Mouse (Mus musculus) cerebellum, adult 2 months (tissue): Measurements from ENCODE around the gene Prkag2. TPM values are rescaled to one million over a fixed set of nuclear protein-coding genes. Genes with fewer than 3 reads are reported as not detected.

Experiments
- DNase-seq, 2 experiments: peaks; one replicate each; pipeline ENCODE4 v3.0.0; 2021
- H3K27ac ChIP-seq: fragments of 200-500 bp; 2 replicates; pipeline ENCODE4 v1.5.1; 2012; ENCODE audit warnings: low read length, control low read depth, inconsistent platforms; ENCODE audit not compliant: insufficient read depth
- H3K27me3 ChIP-seq: fragments of 200-500 bp; 2 replicates; pipeline ENCODE4 v1.6.1; 2012; ENCODE audit warnings: inconsistent platforms, mild to moderate bottlenecking, low read length, moderate library complexity; ENCODE audit not compliant: control insufficient read depth, insufficient read depth
- H3K4me1 ChIP-seq: fragments of 200-500 bp; 2 replicates; pipeline ENCODE4 v1.6.1; 2011; ENCODE audit warnings: low read length; ENCODE audit not compliant: control insufficient read depth, insufficient read depth
- H3K4me3 ChIP-seq: fragments of 200-500 bp; replicated peaks from 2 replicates; pipeline ENCODE3; 2011; ENCODE audit warnings: mild to moderate bottlenecking, low read depth, low read length, control low read depth; ENCODE audit not compliant: insufficient read depth
- CTCF ChIP-seq: fragments of 200-500 bp; IDR thresholded peaks from 2 replicates; pipeline ENCODE4 v1.5.1; 2011; ENCODE audit warnings: low read depth, mild to moderate bottlenecking, control low read depth, low read length, moderate library complexity, borderline replicate concordance; ENCODE audit not compliant: insufficient read depth
- POLR2A ChIP-seq: fragments of 200-500 bp; IDR thresholded peaks from 2 replicates; pipeline ENCODE4 v1.6.1; 2011; ENCODE audit warnings: low read length, control low read depth, borderline replicate concordance; ENCODE audit not compliant: insufficient read depth
- WGBS: fragments of 180-500 bp; shearing (Covaris S2); methylation state at CpG from one replicate; pipeline ENCODE4 v1.1.7; 2018; 5-methylcytosine and 5-hydroxymethylcytosine counted together
- polyA plus RNA-seq: library from polyadenylated mRNA; depleted of rRNA; stranded (reverse); fragments of >200 nt; gene quantifications from 2 replicates; pipeline ENCODE4 v1.2.3, GENCODE M21; 2012

Gene Prkag2
- polyA plus RNA-seq, 1 experiment, result 92.0 TPM

DNA sequence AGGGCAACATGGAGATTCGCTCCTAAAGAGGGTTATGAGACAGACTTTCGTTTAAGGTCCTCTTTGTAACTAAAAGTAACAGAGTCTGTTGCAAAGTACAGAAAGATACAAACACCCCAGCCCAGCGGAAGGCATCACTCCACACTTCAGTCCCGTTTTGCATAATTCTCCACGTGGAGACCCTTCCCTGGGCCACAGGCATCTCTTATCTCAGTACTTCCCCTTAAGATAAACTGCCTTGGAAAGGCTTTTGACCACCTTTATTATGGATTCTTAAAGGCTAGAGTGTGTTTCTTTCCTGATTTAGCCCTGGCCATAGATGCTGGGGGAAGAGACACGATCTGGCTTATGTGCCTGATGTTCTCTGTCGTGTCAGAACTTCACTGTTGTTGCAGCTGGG is 59.5 kb downstream of the Prkag2 start:
- WGBS, result 77% methylated on average over 7 of the region's 7 CpGs
- H3K4me3 ChIP-seq, result no peak overlapping the region
- no peaks in the 10 kb centered on the region for H3K27me3 ChIP-seq
- TF ChIP-seq CTCF (no peak), POLR2A (no peak)
- no peak overlapping the region for H3K27ac ChIP-seq
- H3K4me1 ChIP-seq, result peaks cover 5% of the 10 kb centered on the region; the same call in 1 of the 2 replicates
- no peak for DNase-seq

DNA sequence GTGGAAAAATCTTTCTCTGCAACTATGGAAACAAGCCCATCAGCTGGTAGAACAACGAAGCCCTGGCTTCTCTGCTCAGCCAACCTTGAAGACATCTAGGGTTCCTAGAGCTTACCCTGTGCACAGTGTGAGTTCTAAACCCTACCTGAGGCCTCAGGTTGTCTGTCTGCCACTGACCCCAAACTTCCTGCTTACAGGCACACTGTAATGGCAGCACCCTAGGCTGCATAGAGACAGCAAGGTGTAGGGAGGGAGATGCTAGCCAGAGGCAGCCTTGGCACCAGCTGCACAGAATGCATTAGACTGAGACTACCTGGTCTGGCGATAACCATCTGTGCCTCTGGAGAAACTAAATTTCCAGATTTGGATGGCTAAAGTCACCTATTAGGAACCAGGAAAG is 61.6 kb downstream of the Prkag2 start:
- no peak for DNase-seq
- H3K4me3 ChIP-seq, result no peak overlapping the region
- 85% methylated on average over 2 of the region's 2 CpGs for WGBS
- H3K4me1 ChIP-seq, result peaks cover 5% of the 10 kb centered on the region; the same call in 1 of the 2 replicates
- H3K27ac ChIP-seq, result no peak overlapping the region
- no peaks in the 10 kb centered on the region for H3K27me3 ChIP-seq
- TF ChIP-seq POLR2A (no peak), CTCF (no peak)

DNA sequence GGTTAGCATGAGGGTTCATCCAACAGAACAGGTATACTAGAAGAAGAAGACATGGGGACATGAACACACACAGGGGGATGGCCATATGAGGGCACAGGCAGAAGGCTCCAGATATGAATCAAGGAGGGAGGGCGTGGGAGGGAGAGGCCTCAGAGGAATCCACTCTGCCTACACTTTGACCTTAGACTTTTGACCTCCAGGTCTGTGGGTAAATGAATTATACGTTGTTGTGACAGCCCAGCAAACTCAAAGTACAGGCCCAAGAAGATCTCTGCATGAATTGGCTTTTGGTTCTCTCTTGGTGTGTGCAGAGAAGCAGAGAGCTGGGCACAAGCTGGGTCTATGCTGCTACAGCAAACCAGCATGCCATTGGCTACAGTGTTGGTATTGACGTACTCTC is 65.1 kb downstream of the Prkag2 start:
- Histone ChIP-seq H3K4me3 (no peak overlapping the region), H3K27ac (no peak overlapping the region), H3K4me1 (peaks cover 16% of the 10 kb centered on the region), H3K27me3 (no peaks in the 10 kb centered on the region)
- TF ChIP-seq CTCF, result no peak
- 88% methylated on average over 3 of the region's 3 CpGs for WGBS
- DNase-seq, result no peak

DNA sequence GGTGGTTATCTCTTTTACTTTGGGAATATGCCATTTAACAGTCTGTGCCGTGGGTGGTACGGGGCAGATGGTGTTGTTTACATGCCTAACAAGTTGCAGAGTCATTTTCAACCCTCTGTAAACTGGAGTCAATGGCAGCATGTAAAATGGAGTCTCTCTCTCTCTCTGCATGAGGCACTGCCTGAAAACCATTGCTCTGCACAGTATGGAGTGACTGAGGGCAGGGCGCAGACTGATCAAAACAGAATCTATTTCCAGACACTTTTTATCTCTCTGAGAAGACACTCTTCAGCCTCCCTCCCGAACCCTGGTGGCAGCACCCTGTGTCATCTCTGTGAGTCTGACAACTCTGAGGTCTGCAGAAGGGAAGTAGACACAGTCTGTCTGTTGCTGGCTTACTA is 69.0 kb downstream of the Prkag2 start:
- H3K4me3 ChIP-seq, result no peak overlapping the region
- H3K4me1 ChIP-seq, result peaks cover 14% of the 10 kb centered on the region
- H3K27me3 ChIP-seq, result no peaks in the 10 kb centered on the region
- TF ChIP-seq CTCF (no peak), POLR2A (no peak)
- DNase-seq, result peak in 1 of 2 experiments; percentile 31
- H3K27ac ChIP-seq, result no peak overlapping the region
- 26% methylated on average over 4 of the region's 4 CpGs for WGBS

DNA sequence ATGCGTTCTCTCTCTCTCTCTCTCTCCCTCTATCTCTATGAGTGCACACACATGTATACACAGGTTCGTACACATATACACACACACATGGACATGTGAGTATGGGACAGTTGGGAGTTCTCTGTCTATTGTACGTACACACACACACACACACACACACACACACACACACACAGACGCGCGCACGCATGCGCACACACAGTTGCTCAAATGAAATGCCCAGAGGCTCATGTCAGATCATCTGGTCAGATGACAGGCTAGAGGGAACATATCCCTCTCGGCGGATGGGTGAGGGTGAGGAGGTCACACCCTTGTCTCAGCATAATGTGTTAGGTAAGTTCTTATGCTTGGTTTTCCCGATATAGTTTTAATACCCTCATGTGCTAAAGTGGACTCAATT is 69.4 kb downstream of the Prkag2 start:
- TF ChIP-seq POLR2A (no peak), CTCF (no peak)
- no peak for DNase-seq
- 84% methylated on average over 11 of the region's 11 CpGs for WGBS
- H3K4me3 ChIP-seq, result no peak overlapping the region
- H3K27ac ChIP-seq, result no peak overlapping the region
- H3K4me1 ChIP-seq, result peaks cover 14% of the 10 kb centered on the region
- H3K27me3 ChIP-seq, result no peaks in the 10 kb centered on the region

DNA sequence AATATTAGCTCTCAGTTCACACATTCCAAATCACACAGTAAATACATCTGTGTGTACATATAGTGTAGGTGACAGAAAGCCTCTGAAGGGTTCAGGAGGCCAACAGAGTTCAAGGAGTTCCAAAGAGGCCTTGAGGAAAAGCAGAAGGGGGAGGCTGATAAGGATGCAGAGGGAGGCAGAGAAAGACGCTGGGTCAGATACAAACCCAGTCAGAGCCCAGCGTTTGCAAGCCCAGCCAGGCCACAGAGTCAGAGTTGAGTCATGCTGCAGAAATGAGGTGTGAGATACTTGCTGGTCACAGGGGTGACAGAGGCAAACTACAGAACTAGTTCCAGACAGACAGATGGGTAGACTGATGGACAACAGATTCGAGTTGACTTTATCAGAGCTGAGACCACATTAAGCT is 70.2 kb downstream of the Prkag2 start:
- Histone ChIP-seq H3K27me3 (no peaks in the 10 kb centered on the region), H3K27ac (no peak overlapping the region), H3K4me3 (no peak overlapping the region), H3K4me1 (peaks cover 16% of the 10 kb centered on the region)
- DNase-seq, result no peak
- WGBS, result 66% methylated on average over 3 of the region's 3 CpGs
- TF ChIP-seq POLR2A (no peak), CTCF (no peak)

DNA sequence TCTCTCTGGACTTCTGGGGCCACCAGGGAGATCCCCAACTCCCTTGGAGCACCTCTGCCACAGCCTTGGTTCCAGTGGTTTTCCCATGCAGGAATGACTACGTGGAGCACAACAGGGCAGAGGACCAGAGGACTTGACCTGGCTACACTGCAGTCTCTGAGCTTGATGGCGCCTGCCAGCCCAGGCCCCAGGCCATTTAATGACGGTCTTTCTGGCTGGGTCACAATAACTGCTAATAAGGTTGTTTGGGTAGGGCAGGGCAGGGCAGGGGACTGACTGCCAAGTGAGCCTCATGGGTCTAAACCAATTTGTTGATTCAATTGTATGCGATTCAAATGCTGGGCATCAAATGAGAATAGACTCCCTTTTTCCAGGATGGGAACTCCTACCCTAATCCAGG is 72.8 kb downstream of the Prkag2 start:
- Histone ChIP-seq H3K27ac (no peak overlapping the region), H3K4me1 (peaks cover 18% of the 10 kb centered on the region), H3K27me3 (no peaks in the 10 kb centered on the region), H3K4me3 (no peak overlapping the region)
- WGBS, result 62% methylated on average over 4 of the region's 4 CpGs
- no peak for DNase-seq
- no peak for TF ChIP-seq POLR2A
- no peak for TF ChIP-seq CTCF

DNA sequence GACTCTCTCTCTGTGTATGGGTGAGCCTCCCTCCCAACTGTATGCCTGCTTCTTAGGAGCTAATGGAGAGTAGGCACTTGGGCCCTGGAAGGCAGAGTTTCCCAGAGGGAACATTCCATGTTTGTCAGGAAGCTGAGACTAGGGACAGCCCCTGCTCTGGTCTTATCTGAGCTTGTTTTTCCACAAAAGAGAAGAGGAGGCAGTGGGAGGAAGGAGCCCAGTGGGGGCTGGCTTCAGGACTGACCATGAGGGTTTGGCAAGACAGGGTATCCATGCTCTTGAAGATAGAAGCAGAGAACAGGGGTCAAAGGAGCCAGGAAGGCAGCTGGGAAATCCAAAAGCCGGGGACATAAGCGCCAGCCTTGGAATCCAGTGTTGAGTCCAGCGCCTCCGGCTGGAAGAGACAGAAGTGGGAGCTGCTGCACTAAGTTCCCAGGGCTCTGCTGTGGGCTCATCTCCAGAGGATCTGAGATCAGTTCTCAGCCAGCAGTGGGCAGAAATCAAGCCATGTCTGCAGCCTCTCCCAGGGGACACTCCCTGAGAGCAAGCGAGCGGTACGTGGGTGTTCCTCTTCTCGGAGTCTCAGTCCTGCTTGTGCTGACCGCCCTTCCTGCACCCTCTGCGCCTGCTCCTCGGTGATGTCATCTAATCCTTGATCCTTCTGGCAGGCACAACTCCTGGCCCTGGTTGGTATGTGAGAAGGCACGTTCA is 75.0 kb downstream of the Prkag2 start:
- Histone ChIP-seq H3K27ac (no peak overlapping the region), H3K4me3 (no peak overlapping the region), H3K4me1 (0 out of 2 replicates have a peak, but pooled peaks cover 5% of the 10 kb centered on the region), H3K27me3 (no peaks in the 10 kb centered on the region)
- no peak for TF ChIP-seq CTCF
- no peak for TF ChIP-seq POLR2A
- DNase-seq, result no peak
- 50% methylated on average over 12 of the region's 12 CpGs for WGBS

DNA sequence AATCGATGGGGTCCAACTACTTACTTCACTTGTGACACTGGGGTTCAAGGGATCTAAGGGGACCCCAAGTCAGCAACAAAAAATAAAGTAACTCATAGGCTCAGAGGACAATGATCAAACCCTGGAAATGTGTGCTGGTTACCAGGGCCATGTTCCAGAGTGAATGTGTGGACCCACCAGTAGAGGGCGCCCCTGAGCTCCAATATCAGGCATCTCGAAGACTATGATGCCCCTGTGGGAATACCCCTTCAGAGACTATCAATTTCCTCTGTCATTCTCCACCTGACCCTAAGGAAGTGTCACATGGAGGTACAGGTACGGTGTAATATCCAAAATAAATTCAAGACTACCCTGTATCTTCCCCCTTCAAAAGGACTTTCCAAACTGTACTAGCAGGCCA is 77.5 kb downstream of the Prkag2 start:
- H3K27me3 ChIP-seq, result no peaks in the 10 kb centered on the region
- peak; percentile 36 to 57 for DNase-seq
- 0 out of 2 replicates have a peak, but pooled peaks cover 5% of the 10 kb centered on the region for H3K4me1 ChIP-seq
- TF ChIP-seq CTCF (peak; percentile 68), POLR2A (no peak)
- no peak overlapping the region for H3K27ac ChIP-seq
- 43% methylated on average over 4 of the region's 4 CpGs for WGBS
- no peak overlapping the region for H3K4me3 ChIP-seq
